16 mouse cellular contexts compared by ENCODE assay signal in the genomic region with DNA sequence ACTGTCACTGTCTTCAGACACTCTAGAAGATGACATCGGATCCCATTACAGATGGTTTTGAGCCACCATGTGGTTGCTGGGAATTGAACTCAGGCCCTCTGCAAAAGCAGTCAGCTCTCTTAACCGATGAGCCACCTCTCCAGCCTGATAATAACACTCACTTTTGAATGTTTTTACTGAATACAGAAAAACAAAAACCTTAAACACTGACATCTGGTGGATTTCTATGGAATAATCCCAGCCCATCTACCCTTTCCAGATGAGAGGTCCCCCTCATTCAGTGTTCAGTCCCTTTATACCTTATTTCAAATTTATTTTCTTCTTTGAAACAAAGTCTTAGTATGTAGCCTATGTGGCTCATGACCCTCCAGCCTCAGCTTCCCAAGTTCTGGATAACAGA. TPM values are rescaled to one million over a fixed set of nuclear protein-coding genes. Genes with fewer than 3 reads are reported as not detected.
A peak's percentile ranks its signal among the peaks of the same experiment; 100 is the strongest.
DNase-seq lines count a peak whose midpoint lies in the region; ATAC-seq and TF ChIP-seq lines count a peak whose summit lies in the region.
"Had no signal": no experiment of that assay in that cellular context is flagged by ENCODE, and none has a peak within 500 bp of the region (broad histone marks: within the 10 kb centered on the region; RNA-seq: fewer than 3 reads in every experiment).

No protein-coding gene starts in this region.

- no peaks in the 10 kb centered on the region for H3K9me3 ChIP-seq in embryonic facial prominence, embryonic 14.5 days (ENCODE audit: control insufficient read depth, low read length)
- H3K9me3 ChIP-seq in embryonic facial prominence, embryonic 10.5 days: no peaks in the 10 kb centered on the region
- H3K9me3 ChIP-seq in intestine, postnatal 0 days (ENCODE audit: control insufficient read depth): no peaks in the 10 kb centered on the region
- H3K9me3 ChIP-seq in intestine, embryonic 16.5 days (ENCODE audit: control insufficient read depth, low read length): no peaks in the 10 kb centered on the region
- H3K9me3 ChIP-seq in stomach, postnatal 0 days (ENCODE audit: control insufficient read depth, low read length): no peaks in the 10 kb centered on the region
- H3K9me3 ChIP-seq: heart, embryonic 13.5 days; hindbrain, embryonic 15.5 days; liver, embryonic 15.5 days had no signal

- no peak for TF ChIP-seq EP300 in stomach, postnatal 0 days (optimal IDR thresholded peaks at IDR 0.05)

- no peaks in the 10 kb centered on the region for H3K27me3 ChIP-seq in embryonic facial prominence, embryonic 14.5 days (replicated peaks; ENCODE audit: control insufficient read depth, insufficient read depth, low read length)
- H3K27me3 ChIP-seq in embryonic facial prominence, embryonic 10.5 days (replicated peaks; ENCODE audit: low read depth, poor library complexity, severe bottlenecking): no peaks in the 10 kb centered on the region
- no peaks in the 10 kb centered on the region for H3K27me3 ChIP-seq in intestine, postnatal 0 days (replicated peaks; ENCODE audit: control insufficient read depth, insufficient read depth, low read length)
- no peaks in the 10 kb centered on the region for H3K27me3 ChIP-seq in intestine, embryonic 16.5 days (replicated peaks; ENCODE audit: control insufficient read depth, insufficient read depth, low read length)
- no peaks in the 10 kb centered on the region for H3K27me3 ChIP-seq in stomach, postnatal 0 days (ENCODE audit: control insufficient read depth, insufficient read depth, low read length)
- H3K27me3 ChIP-seq: heart, embryonic 13.5 days; hindbrain, embryonic 15.5 days; liver, embryonic 15.5 days had no signal

- no peak for ATAC-seq in embryonic facial prominence, embryonic 14.5 days (ENCODE audit: low read depth)
- no peak for ATAC-seq in intestine, postnatal 0 days
- ATAC-seq in intestine, embryonic 16.5 days: no peak
- ATAC-seq in stomach, postnatal 0 days (ENCODE audit: low FRiP score, low TSS enrichment): no peak
- ATAC-seq: forebrain, embryonic 16.5 days had no signal

- 76% methylated on average over 2 of the region's 2 CpGs for WGBS in embryonic facial prominence, embryonic 14.5 days
- WGBS in embryonic facial prominence, embryonic 10.5 days: 91% methylated on average over 2 of the region's 2 CpGs
- 73% methylated on average over 2 of the region's 2 CpGs for WGBS in intestine, postnatal 0 days
- 82% methylated on average over 2 of the region's 2 CpGs for WGBS in intestine, embryonic 16.5 days
- 70% methylated on average over 2 of the region's 2 CpGs for WGBS in stomach, postnatal 0 days

- H3K27ac ChIP-seq in embryonic facial prominence, embryonic 14.5 days (replicated peaks; ENCODE audit: low read depth, low read length): no peak overlapping the region
- no peak overlapping the region for H3K27ac ChIP-seq in embryonic facial prominence, embryonic 10.5 days (replicated peaks)
- no peak overlapping the region for H3K27ac ChIP-seq in intestine, postnatal 0 days (ENCODE audit: low read depth, low read length)
- H3K27ac ChIP-seq in intestine, embryonic 16.5 days (ENCODE audit: low read length): no peak overlapping the region
- H3K27ac ChIP-seq in stomach, postnatal 0 days (replicated peaks): no peak overlapping the region
- H3K27ac ChIP-seq: heart, embryonic 13.5 days; hindbrain, embryonic 15.5 days; liver, embryonic 15.5 days had no signal

- H3K9ac ChIP-seq in embryonic facial prominence, embryonic 14.5 days (ENCODE audit: low read depth, low read length): no peak overlapping the region
- no peak overlapping the region for H3K9ac ChIP-seq in intestine, postnatal 0 days (ENCODE audit: low read depth, low read length)
- no peak overlapping the region for H3K9ac ChIP-seq in intestine, embryonic 16.5 days (ENCODE audit: low read depth, low read length)
- no peak overlapping the region for H3K9ac ChIP-seq in stomach, postnatal 0 days (ENCODE audit: low read length)
- H3K9ac ChIP-seq: heart, embryonic 13.5 days; hindbrain, embryonic 15.5 days; liver, embryonic 15.5 days had no signal

- DNase-seq in embryonic facial prominence, embryonic 14.5 days (ENCODE audit: low spot score): peak; percentile 6
- DNase-seq in embryonic facial prominence, embryonic 10.5 days (ENCODE audit: low spot score): no peak
- peak; percentile 9 for DNase-seq in thymus, postnatal 0 days (ENCODE audit: low spot score)
- no peak for DNase-seq in thymus, adult 18-20 months
- no peak for DNase-seq in stomach, postnatal 0 days (ENCODE audit: low spot score)
- no peak for DNase-seq in cerebellum, postnatal 4 days (ENCODE audit: low spot score in 2 of 2)
- DNase-seq: gastrocnemius, postnatal 36 days; kidney, postnatal 14 days; right cerebral cortex, postnatal 14 days; thymus, adult 2 months had no signal

- TF ChIP-seq CTCF in intestine, postnatal 0 days (IDR thresholded peaks at IDR 0.05; ENCODE audit: low read depth): 0 out of 2 replicates have a peak, but pooled peaks have one; percentile 37
- peak; percentile 50 for TF ChIP-seq CTCF in stomach, postnatal 0 days (IDR thresholded peaks at IDR 0.05; ENCODE audit: low read depth)

- no peak overlapping the region for H3K4me2 ChIP-seq in embryonic facial prominence, embryonic 14.5 days (ENCODE audit: low read depth, low read length)
- no peak overlapping the region for H3K4me2 ChIP-seq in intestine, postnatal 0 days (replicated peaks; ENCODE audit: low read depth)
- no peak overlapping the region for H3K4me2 ChIP-seq in intestine, embryonic 16.5 days (ENCODE audit: low read depth, low read length)
- no peak overlapping the region for H3K4me2 ChIP-seq in stomach, postnatal 0 days (replicated peaks; ENCODE audit: low read depth)
- H3K4me2 ChIP-seq: heart, embryonic 13.5 days; hindbrain, embryonic 15.5 days; liver, embryonic 15.5 days had no signal

- no peaks in the 10 kb centered on the region for H3K4me1 ChIP-seq in embryonic facial prominence, embryonic 14.5 days (ENCODE audit: control insufficient read depth, insufficient read depth, low read length)
- H3K4me1 ChIP-seq in embryonic facial prominence, embryonic 10.5 days: peaks cover 4% of the 10 kb centered on the region; the same call in 1 of the 2 replicates
- H3K4me1 ChIP-seq in intestine, postnatal 0 days (replicated peaks; ENCODE audit: control insufficient read depth, insufficient read depth, low read length): no peaks in the 10 kb centered on the region
- H3K4me1 ChIP-seq in intestine, embryonic 16.5 days (ENCODE audit: control insufficient read depth, insufficient read depth, low read length): no peaks in the 10 kb centered on the region
- H3K4me1 ChIP-seq in stomach, postnatal 0 days (replicated peaks; ENCODE audit: control insufficient read depth, insufficient read depth): no peaks in the 10 kb centered on the region

- H3K4me3 ChIP-seq in embryonic facial prominence, embryonic 14.5 days (ENCODE audit: low read depth, low read length): no peak overlapping the region
- H3K4me3 ChIP-seq in embryonic facial prominence, embryonic 10.5 days: no peak overlapping the region
- no peak overlapping the region for H3K4me3 ChIP-seq in intestine, postnatal 0 days (ENCODE audit: low read depth, low read length)
- no peak overlapping the region for H3K4me3 ChIP-seq in intestine, embryonic 16.5 days (ENCODE audit: low read length)
- no peak overlapping the region for H3K4me3 ChIP-seq in stomach, postnatal 0 days (ENCODE audit: low read depth, low read length)
- H3K4me3 ChIP-seq: heart, embryonic 13.5 days; hindbrain, embryonic 15.5 days; liver, embryonic 15.5 days had no signal

- peaks cover 19% of the 10 kb centered on the region; the same call in 1 of the 2 replicates for H3K36me3 ChIP-seq in embryonic facial prominence, embryonic 14.5 days (ENCODE audit: control insufficient read depth, insufficient read depth, low read length)
- H3K36me3 ChIP-seq in embryonic facial prominence, embryonic 10.5 days (replicated peaks): peaks cover 62% of the 10 kb centered on the region
- 0 out of 2 replicates have a peak, but pooled peaks cover 3% of the 10 kb centered on the region for H3K36me3 ChIP-seq in intestine, postnatal 0 days (ENCODE audit: control insufficient read depth, insufficient read depth)
- H3K36me3 ChIP-seq in intestine, embryonic 16.5 days (ENCODE audit: control insufficient read depth, insufficient read depth, low read length): no peaks in the 10 kb centered on the region
- no peaks in the 10 kb centered on the region for H3K36me3 ChIP-seq in stomach, postnatal 0 days (ENCODE audit: control insufficient read depth, insufficient read depth, low read length)
- H3K36me3 ChIP-seq: hindbrain, embryonic 15.5 days had no signal

RNA-seq across cellular contexts. Expression of gene Supt16, which starts 7.7 kb away (rescaled TPM):
- 48.7 and 60.0 TPM in 2 replicates for polyA plus RNA-seq in embryonic facial prominence, embryonic 14.5 days (2014; fragmentation: Nextera tagmentation; extraction: Ambion mirVana)
- 89.9 and 90.2 TPM in 2 replicates for polyA plus RNA-seq in embryonic facial prominence, embryonic 10.5 days (2016; fragmentation: Nextera tagmentation; extraction: Ambion mirVana)
- 16.6 and 17.1 TPM in 2 replicates for polyA plus RNA-seq in intestine, postnatal 0 days (2015; fragmentation: Nextera tagmentation; extraction: Ambion mirVana)
- polyA plus RNA-seq in intestine, embryonic 16.5 days (2015; fragmentation: Nextera tagmentation; extraction: Ambion mirVana): 33.2 and 41.1 TPM in 2 replicates
- polyA plus RNA-seq in thymus, postnatal 0 days (2015; fragmentation: Nextera tagmentation; extraction: Ambion mirVana): 58.9 and 64.1 TPM in 2 replicates
- 15.2 and 20.0 TPM in 2 replicates for polyA plus RNA-seq in stomach, postnatal 0 days (2015; fragmentation: Nextera tagmentation; extraction: Ambion mirVana)

Comparison
In these comparisons a context has a peak if more than half of its experiments do, and no peak if none do; other contexts are left out.
1. DNase-seq: peak in embryonic facial prominence, embryonic 14.5 days (single experiment) and thymus, postnatal 0 days (single experiment); none in embryonic facial prominence, embryonic 10.5 days (single experiment), thymus, adult 18-20 months (0 of 2), stomach, postnatal 0 days (single experiment) and cerebellum, postnatal 4 days (0 of 2).